Mouse (Mus musculus) stomach, embryonic 15.5 days (tissue): ENCODE data around the gene Pla1a. TPM values are rescaled to one million over a fixed set of nuclear protein-coding genes. Genes with fewer than 3 reads are reported as not detected.

Experiments used
- ATAC-seq: fragments of 200-750 bp; cut with Nextera tagmentation; 2 replicates; pipeline ENCODE4 v1.8.0; 2017; ENCODE audit warnings: low read depth, moderate number of reproducible peaks, moderate TSS enrichment; ENCODE audit not compliant: insufficient read depth, low FRiP score
- H3K27ac ChIP-seq: fragments of 300-500 bp; sonication (generic); 2 replicates; pipeline ENCODE4 v1.5.1; 2015; ENCODE audit warnings: mild to moderate bottlenecking, inconsistent platforms
- H3K27me3 ChIP-seq: fragments of 300-500 bp; sonication (generic); replicated peaks from 2 replicates; pipeline ENCODE4 v1.6.1; 2015; ENCODE audit warnings: inconsistent platforms
- H3K36me3 ChIP-seq: fragments of 300-500 bp; sonication (generic); 2 replicates; pipeline ENCODE4 v1.6.1; 2015; ENCODE audit warnings: inconsistent platforms
- H3K4me1 ChIP-seq: fragments of 300-500 bp; sonication (generic); 2 replicates; pipeline ENCODE4 v1.6.1; 2015; ENCODE audit warnings: inconsistent platforms
- H3K4me2 ChIP-seq: fragments of 300-500 bp; sonication (generic); 2 replicates; pipeline ENCODE4 v1.6.1; 2015; ENCODE audit warnings: mild to moderate bottlenecking, inconsistent platforms
- H3K4me3 ChIP-seq: fragments of 300-500 bp; sonication (generic); replicated peaks from 2 replicates; pipeline ENCODE4 v1.5.1; 2015; ENCODE audit warnings: inconsistent platforms
- H3K9ac ChIP-seq: fragments of 300-500 bp; sonication (generic); 2 replicates; pipeline ENCODE4 v1.6.1; 2015; ENCODE audit warnings: inconsistent platforms
- H3K9me3 ChIP-seq: fragments of 300-500 bp; sonication (generic); 2 replicates; pipeline ENCODE4 v1.6.1; 2016; ENCODE audit warnings: inconsistent platforms
- WGBS: fragments of 180-500 bp; shearing (Covaris S2); methylation state at CpG from one replicate; pipeline ENCODE4 v1.1.7; 2015; 5-methylcytosine and 5-hydroxymethylcytosine counted together
- polyA plus RNA-seq: library from polyadenylated mRNA; unstranded; fragments of >200 nt; fragmentation: Nextera tagmentation; extraction: Ambion mirVana; gene quantifications from 2 replicates; pipeline ENCODE4 v1.2.1, GENCODE M21; 2015

The Pla1a gene
- polyA plus RNA-seq, 1 experiment from 2014 or later: 3.2 TPM

- WGBS: 82% methylated on average over 4 of the region's 4 CpGs
- no peak overlapping the region for H3K9ac ChIP-seq
- no peak overlapping the region for H3K4me2 ChIP-seq
Measured at GRCm38 (mm10) chr16:38369992-38370484, 62.9 kb downstream of the Pla1a start.

DNA sequence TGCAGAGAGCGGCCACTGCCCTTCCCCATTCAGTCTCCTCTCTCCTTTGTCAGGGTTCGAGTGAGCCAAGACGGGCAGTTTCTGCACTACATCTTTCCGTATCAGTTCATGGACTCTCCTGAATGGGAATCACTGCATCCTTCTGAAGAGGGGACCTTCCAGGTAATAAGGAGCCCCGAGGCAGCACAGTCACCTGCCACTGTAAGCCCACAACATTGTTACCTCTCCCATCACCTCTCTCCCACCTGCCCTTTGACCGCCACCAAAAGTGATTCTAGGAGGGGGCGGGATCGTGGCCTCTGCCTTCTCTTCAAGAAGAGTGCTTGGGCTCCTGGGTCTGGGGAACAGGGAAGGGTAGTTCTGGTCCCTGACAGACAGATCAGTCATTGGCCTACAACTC is 63.5 kb downstream of the Pla1a start:
- Histone ChIP-seq H3K9me3 (no peaks in the 10 kb centered on the region), H3K4me1 (no peaks in the 10 kb centered on the region), H3K27me3 (no peaks in the 10 kb centered on the region), H3K27ac (no peak overlapping the region), H3K36me3 (no peaks in the 10 kb centered on the region), H3K9ac (no peak overlapping the region), H3K4me2 (no peak overlapping the region), H3K4me3 (no peak overlapping the region)
- ATAC-seq: no peak
- WGBS: 84% methylated on average over 8 of the region's 8 CpGs

More at GRCm38 (mm10) chr16:38369992-38370484, 62.9 kb downstream of the Pla1a start:
- ATAC-seq: no peak
- Histone ChIP-seq H3K4me3 (no peak overlapping the region), H3K36me3 (no peaks in the 10 kb centered on the region), H3K4me1 (no peaks in the 10 kb centered on the region), H3K9me3 (no peaks in the 10 kb centered on the region), H3K27ac (no peak overlapping the region), H3K27me3 (no peaks in the 10 kb centered on the region)

- no peaks in the 10 kb centered on the region for H3K36me3 ChIP-seq
- H3K27ac ChIP-seq: no peak overlapping the region
- no peak overlapping the region for H3K9ac ChIP-seq
- H3K27me3 ChIP-seq: no peaks in the 10 kb centered on the region
- WGBS: 83% methylated on average over 7 of the region's 7 CpGs
- no peak overlapping the region for H3K4me3 ChIP-seq
- H3K4me2 ChIP-seq: no peak overlapping the region
- H3K4me1 ChIP-seq: no peaks in the 10 kb centered on the region
- no peaks in the 10 kb centered on the region for H3K9me3 ChIP-seq
- no peak for ATAC-seq
Measured at GRCm38 (mm10) chr16:38369000-38369399, 63.9 kb downstream of the Pla1a start.

DNA sequence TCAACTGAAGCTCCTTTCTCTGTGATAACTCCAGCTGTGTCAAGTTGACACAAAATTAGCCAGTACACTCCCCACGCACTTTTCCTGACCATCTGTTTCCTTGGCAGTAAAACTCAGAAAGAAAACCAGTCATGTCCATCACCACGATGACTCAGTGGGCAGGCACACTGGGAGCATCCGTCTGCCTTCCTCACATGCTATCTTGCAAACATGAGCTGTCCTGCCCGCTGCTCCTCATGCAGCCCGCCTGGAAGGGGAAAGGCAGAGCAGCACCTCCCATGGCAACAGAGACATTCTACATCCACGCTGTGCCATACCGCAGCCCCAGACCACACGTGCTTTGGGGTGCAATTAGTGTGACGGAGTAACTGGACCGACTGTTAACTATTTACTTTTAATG is 64.6 kb downstream of the Pla1a start:
- Histone ChIP-seq H3K27ac (no peak overlapping the region), H3K27me3 (no peaks in the 10 kb centered on the region), H3K4me2 (no peak overlapping the region), H3K4me3 (no peak overlapping the region), H3K36me3 (no peaks in the 10 kb centered on the region), H3K4me1 (no peaks in the 10 kb centered on the region), H3K9ac (no peak overlapping the region), H3K9me3 (no peaks in the 10 kb centered on the region)
- ATAC-seq: no peak
- 60% methylated on average over 10 of the region's 10 CpGs for WGBS

- H3K27ac ChIP-seq: no peak overlapping the region
- H3K36me3 ChIP-seq: no peaks in the 10 kb centered on the region
- H3K9ac ChIP-seq: no peak overlapping the region
- H3K4me3 ChIP-seq: no peak overlapping the region
- H3K27me3 ChIP-seq: no peaks in the 10 kb centered on the region
- no peak for ATAC-seq
- no peak overlapping the region for H3K4me2 ChIP-seq
- 76% methylated on average over 4 of the region's 4 CpGs for WGBS
- H3K4me1 ChIP-seq: peaks cover 8% of the 10 kb centered on the region
- no peaks in the 10 kb centered on the region for H3K9me3 ChIP-seq
Measured at GRCm38 (mm10) chr16:38366231-38366630, 66.7 kb downstream of the Pla1a start.

- Histone ChIP-seq H3K4me3 (no peak overlapping the region), H3K9ac (no peak overlapping the region), H3K4me2 (no peak overlapping the region), H3K4me1 (peaks cover 8% of the 10 kb centered on the region), H3K27ac (no peak overlapping the region), H3K27me3 (no peaks in the 10 kb centered on the region), H3K9me3 (no peaks in the 10 kb centered on the region), H3K36me3 (no peaks in the 10 kb centered on the region)
- 84% methylated on average over 10 of the region's 10 CpGs for WGBS
- no peak for ATAC-seq
Measured at GRCm38 (mm10) chr16:38365390-38365789, 67.6 kb downstream of the Pla1a start.

- Histone ChIP-seq H3K27ac (no peak overlapping the region), H3K4me2 (no peak overlapping the region), H3K9me3 (no peaks in the 10 kb centered on the region), H3K27me3 (no peaks in the 10 kb centered on the region), H3K4me3 (no peak overlapping the region), H3K36me3 (no peaks in the 10 kb centered on the region), H3K4me1 (peaks cover 8% of the 10 kb centered on the region), H3K9ac (no peak overlapping the region)
- WGBS: 79% methylated on average over 7 of the region's 7 CpGs
- ATAC-seq: no peak
Measured at GRCm38 (mm10) chr16:38363657-38364056, 69.3 kb downstream of the Pla1a start.

DNA sequence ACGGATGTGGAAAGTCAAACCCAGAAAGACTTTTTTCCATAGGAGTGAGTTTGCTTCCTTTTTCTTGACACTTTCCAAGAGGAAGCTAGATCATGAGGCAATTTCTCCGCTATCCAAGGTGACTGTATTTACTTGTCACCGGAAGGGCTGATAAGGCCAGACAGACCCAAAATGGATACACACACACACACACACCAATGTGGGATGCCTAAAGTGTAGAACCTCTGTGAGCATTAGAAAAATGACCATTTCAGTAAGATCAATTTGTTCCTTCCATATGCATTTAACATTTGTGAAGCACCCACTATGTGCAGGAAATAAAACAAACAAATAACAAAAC is 69.7 kb downstream of the Pla1a start:
- no peak overlapping the region for H3K9ac ChIP-seq
- no peaks in the 10 kb centered on the region for H3K36me3 ChIP-seq
- peaks cover 8% of the 10 kb centered on the region for H3K4me1 ChIP-seq
- H3K27me3 ChIP-seq: no peaks in the 10 kb centered on the region
- ATAC-seq: no peak
- peak overlapping the region; percentile 8 for H3K4me3 ChIP-seq
- H3K4me2 ChIP-seq: peak overlapping the region; percentile 12; the same call in 1 of the 2 replicates
- no peaks in the 10 kb centered on the region for H3K9me3 ChIP-seq
- 55% methylated on average over 3 of the region's 3 CpGs for WGBS
- H3K27ac ChIP-seq: no peak overlapping the region

- H3K9ac ChIP-seq: no peak overlapping the region
- H3K27me3 ChIP-seq: no peaks in the 10 kb centered on the region
- no peaks in the 10 kb centered on the region for H3K9me3 ChIP-seq
- peak overlapping the region; percentile 27 for H3K4me2 ChIP-seq
- 0 out of 2 replicates have a peak overlapping the region, but pooled peaks have one; percentile 21 for H3K27ac ChIP-seq
- H3K4me1 ChIP-seq: peaks cover 8% of the 10 kb centered on the region
- 65% methylated on average over 20 of the region's 20 CpGs for WGBS
- no peak for ATAC-seq
- H3K4me3 ChIP-seq: peak overlapping the region; percentile 8
- H3K36me3 ChIP-seq: no peaks in the 10 kb centered on the region
Measured at GRCm38 (mm10) chr16:38362493-38363255, 70.3 kb downstream of the Pla1a start.

GRCm38 (mm10) chr16:38361933-38362332 is 71.0 kb downstream of the Pla1a start, which contains the start of gene Popdc2:
TSS of gene Popdc2 (plus strand) at chr16:38362209.
- Histone ChIP-seq H3K4me2 (peak within 1 kb of the TSS; percentile 27), H3K27me3 (no peaks in the 10 kb centered on the region), H3K9me3 (no peaks in the 10 kb centered on the region), H3K27ac (0 out of 2 replicates have a peak within 1 kb of the TSS, but pooled peaks have one; percentile 21), H3K9ac (no peak within 1 kb of the TSS), H3K4me1 (peaks cover 8% of the 10 kb centered on the region), H3K4me3 (peak within 1 kb of the TSS; percentile 8), H3K36me3 (no peaks in the 10 kb centered on the region)
- ATAC-seq: no peak
- WGBS: 11% methylated on average over 10 of the region's 10 CpGs

GRCm38 (mm10) chr16:38360317-38360716 is 72.6 kb downstream of the Pla1a start:
- Histone ChIP-seq H3K36me3 (no peaks in the 10 kb centered on the region), H3K4me3 (no peak overlapping the region), H3K4me1 (peaks cover 8% of the 10 kb centered on the region), H3K27ac (no peak overlapping the region), H3K9me3 (no peaks in the 10 kb centered on the region), H3K9ac (no peak overlapping the region), H3K4me2 (no peak overlapping the region), H3K27me3 (no peaks in the 10 kb centered on the region)
- WGBS: 30% methylated on average over 2 of the region's 2 CpGs
- ATAC-seq: no peak

DNA sequence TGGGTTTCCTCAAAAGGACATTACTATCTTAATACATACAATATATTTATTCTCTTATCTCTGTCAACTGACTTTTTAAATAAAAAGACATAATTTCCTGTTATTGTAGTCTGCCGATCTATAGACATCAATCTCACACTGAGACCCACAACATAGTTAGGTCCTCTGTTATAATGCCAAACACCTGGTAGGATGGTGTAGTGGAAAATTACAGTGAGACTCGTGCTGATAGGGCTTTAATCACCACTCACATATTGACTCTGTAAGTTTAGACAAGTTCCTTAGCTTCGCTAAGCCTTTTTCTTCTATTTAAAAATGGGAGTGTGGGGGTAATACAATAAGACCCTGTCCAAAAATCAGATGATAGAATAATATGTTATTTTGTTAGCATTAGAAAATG is 73.1 kb downstream of the Pla1a start:
- Histone ChIP-seq H3K27ac (no peak overlapping the region), H3K27me3 (no peaks in the 10 kb centered on the region), H3K4me3 (no peak overlapping the region), H3K36me3 (no peaks in the 10 kb centered on the region), H3K9ac (no peak overlapping the region), H3K9me3 (no peaks in the 10 kb centered on the region), H3K4me2 (no peak overlapping the region), H3K4me1 (peaks cover 8% of the 10 kb centered on the region)
- 60% methylated on average over 3 of the region's 3 CpGs for WGBS
- no peak for ATAC-seq
